Mouse (Mus musculus) midbrain, embryonic 16.5 days (tissue): ENCODE results near the gene Pcx. TPM values are rescaled to one million over a fixed set of nuclear protein-coding genes. Genes with fewer than 3 reads are reported as not detected.

Experiments
- ATAC-seq: fragments of 200-750 bp; cut with Nextera tagmentation; 2 replicates; pipeline ENCODE4 v1.8.0; 2017; ENCODE audit warnings: moderate TSS enrichment
- H3K27ac ChIP-seq: fragments of 300-500 bp; sonication (generic); 2 replicates; pipeline ENCODE4 v1.5.1; 2014; ENCODE audit warnings: mild to moderate bottlenecking, low read length, mixed read lengths
- H3K27me3 ChIP-seq: fragments of 300-500 bp; sonication (generic); 2 replicates; pipeline ENCODE4 v1.6.1; 2014; ENCODE audit warnings: low read depth, low read length, mixed read lengths; ENCODE audit not compliant: control insufficient read depth, insufficient read depth
- H3K36me3 ChIP-seq: fragments of 300-500 bp; sonication (generic); 2 replicates; pipeline ENCODE4 v1.6.1; 2014; ENCODE audit warnings: mild to moderate bottlenecking, low read length, moderate library complexity, mixed read lengths; ENCODE audit not compliant: control insufficient read depth, insufficient read depth
- H3K4me1 ChIP-seq: fragments of 300-500 bp; sonication (generic); 2 replicates; pipeline ENCODE4 v1.6.1; 2014; ENCODE audit warnings: mild to moderate bottlenecking, low read length, mixed read lengths; ENCODE audit not compliant: control insufficient read depth, insufficient read depth
- H3K4me2 ChIP-seq: fragments of 300-500 bp; sonication (generic); 2 replicates; pipeline ENCODE4 v1.6.1; 2014; ENCODE audit warnings: mild to moderate bottlenecking, low read length, mixed read lengths
- H3K4me3 ChIP-seq: fragments of 300-500 bp; sonication (generic); 2 replicates; pipeline ENCODE4 v1.5.1; 2014; ENCODE audit warnings: low read depth, mild to moderate bottlenecking, low read length, moderate library complexity, mixed read lengths
- H3K9ac ChIP-seq: fragments of 300-500 bp; sonication (generic); 2 replicates; pipeline ENCODE4 v1.6.1; 2014; ENCODE audit warnings: low read depth, low read length, mixed read lengths
- H3K9me3 ChIP-seq: fragments of 300-500 bp; sonication (generic); replicated peaks from 2 replicates; pipeline ENCODE4 v1.6.1; 2014; ENCODE audit warnings: mild to moderate bottlenecking, low read length, mixed read lengths; ENCODE audit not compliant: control insufficient read depth, poor library complexity, severe bottlenecking
- WGBS: fragments of 180-500 bp; shearing (Covaris S2); extraction: QIAGEN DNeasy Blood & Tissue Kit; methylation state at CpG from one replicate; pipeline ENCODE4 v1.1.7; 2014; 5-methylcytosine and 5-hydroxymethylcytosine counted together
- polyA plus RNA-seq: library from polyadenylated mRNA; unstranded; fragments of >200 nt; fragmentation: Nextera tagmentation; extraction: Ambion mirVana; gene quantifications from 2 replicates; pipeline ENCODE4 v1.2.1, GENCODE M21; 2015

The Pcx gene
- polyA plus RNA-seq, 1 experiment from 2014 or later, result 35.3 TPM

DNA sequence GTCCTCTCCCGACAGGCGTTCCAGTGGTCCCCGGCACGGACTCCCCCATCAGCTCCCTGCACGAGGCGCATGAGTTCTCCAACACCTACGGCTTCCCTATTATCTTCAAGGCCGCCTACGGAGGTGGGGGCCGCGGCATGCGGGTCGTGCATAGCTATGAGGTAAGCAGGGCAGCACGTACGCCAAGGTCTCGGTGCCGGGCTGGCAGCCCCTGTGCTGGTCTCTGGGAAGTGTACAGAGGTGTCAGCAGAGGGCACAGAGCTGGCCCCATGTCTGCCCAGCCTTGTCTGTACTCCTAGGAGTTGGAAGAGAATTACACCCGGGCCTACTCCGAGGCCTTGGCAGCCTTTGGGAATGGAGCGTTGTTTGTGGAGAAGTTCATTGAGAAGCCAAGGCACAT, 92.2 kb downstream of the Pcx start:
- no peak for ATAC-seq
- H3K9me3 ChIP-seq, result no peaks in the 10 kb centered on the region
- H3K27ac ChIP-seq, result no peak overlapping the region
- H3K4me2 ChIP-seq, result no peak overlapping the region
- WGBS, result 88% methylated on average over 20 of the region's 20 CpGs
- no peak overlapping the region for H3K9ac ChIP-seq
- H3K4me3 ChIP-seq, result no peak overlapping the region
- H3K4me1 ChIP-seq, result no peaks in the 10 kb centered on the region
- H3K27me3 ChIP-seq, result no peaks in the 10 kb centered on the region
- no peaks in the 10 kb centered on the region for H3K36me3 ChIP-seq

GRCm38 (mm10) chr19:4603801-4604723, 93.8 kb downstream of the Pcx start:
- H3K27me3 ChIP-seq, result no peaks in the 10 kb centered on the region
- H3K36me3 ChIP-seq, result no peaks in the 10 kb centered on the region
- H3K4me1 ChIP-seq, result no peaks in the 10 kb centered on the region
- H3K9me3 ChIP-seq, result no peaks in the 10 kb centered on the region
- H3K4me3 ChIP-seq, result no peak overlapping the region
- WGBS, result 38% methylated on average over 24 of the region's 24 CpGs
- no peak overlapping the region for H3K27ac ChIP-seq
- H3K9ac ChIP-seq, result no peak overlapping the region
- no peak overlapping the region for H3K4me2 ChIP-seq
- ATAC-seq, result no peak

- ATAC-seq, result no peak
- H3K4me2 ChIP-seq, result no peak overlapping the region
- H3K27ac ChIP-seq, result no peak overlapping the region
- no peaks in the 10 kb centered on the region for H3K36me3 ChIP-seq
- no peaks in the 10 kb centered on the region for H3K27me3 ChIP-seq
- no peaks in the 10 kb centered on the region for H3K9me3 ChIP-seq
- WGBS, result 88% methylated on average over 4 of the region's 4 CpGs
- H3K4me3 ChIP-seq, result no peak overlapping the region
- H3K4me1 ChIP-seq, result no peaks in the 10 kb centered on the region
- no peak overlapping the region for H3K9ac ChIP-seq
These were observed 95.4 kb downstream of the Pcx start for GRCm38 (mm10) chr19:4605654-4606053.

DNA sequence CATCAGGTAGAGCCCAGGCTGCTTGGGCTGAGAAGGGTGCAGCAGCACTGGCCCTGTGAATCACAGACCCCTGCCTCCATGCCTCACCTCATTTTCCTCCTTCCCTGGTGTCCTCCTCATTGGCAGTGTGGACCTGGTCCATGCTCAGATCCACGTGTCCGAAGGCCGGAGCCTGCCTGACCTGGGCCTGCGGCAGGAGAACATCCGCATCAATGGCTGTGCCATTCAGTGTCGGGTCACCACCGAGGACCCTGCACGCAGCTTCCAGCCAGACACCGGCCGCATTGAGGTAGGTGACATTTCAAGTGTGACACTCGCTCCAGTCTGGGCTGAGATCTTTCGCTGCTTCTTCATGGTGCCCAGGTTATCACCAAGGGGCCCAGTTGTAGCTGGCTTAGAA, 97.1 kb downstream of the Pcx start:
- H3K9me3 ChIP-seq, result no peaks in the 10 kb centered on the region
- WGBS, result 91% methylated on average over 12 of the region's 12 CpGs
- no peak overlapping the region for H3K4me2 ChIP-seq
- no peak for ATAC-seq
- peaks cover 10% of the 10 kb centered on the region for H3K4me1 ChIP-seq
- peaks cover 6% of the 10 kb centered on the region; the same call in 1 of the 2 replicates for H3K36me3 ChIP-seq
- no peaks in the 10 kb centered on the region for H3K27me3 ChIP-seq
- no peak overlapping the region for H3K9ac ChIP-seq
- H3K27ac ChIP-seq, result no peak overlapping the region
- no peak overlapping the region for H3K4me3 ChIP-seq

DNA sequence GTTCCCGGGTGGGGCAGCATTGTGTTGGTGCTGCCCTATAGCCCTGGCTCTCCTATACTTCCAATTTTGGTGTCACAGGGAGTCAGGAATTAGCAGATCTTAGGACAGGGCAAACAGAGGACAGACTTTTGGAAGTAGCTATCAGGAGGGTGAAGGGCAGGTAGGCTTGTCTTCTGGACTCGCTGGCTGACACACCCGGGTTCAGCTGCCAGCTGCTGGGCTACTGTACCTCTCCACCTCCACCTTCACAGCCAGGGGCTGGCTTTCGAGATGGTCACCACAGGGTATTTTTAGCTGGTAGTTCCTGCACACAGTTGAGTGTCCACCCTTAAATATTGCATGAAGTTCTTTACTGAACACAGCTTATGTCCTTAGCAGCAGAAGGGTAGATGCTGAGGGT, 98.2 kb downstream of the Pcx start:
- Histone ChIP-seq H3K9me3 (no peaks in the 10 kb centered on the region), H3K4me3 (no peak overlapping the region), H3K27me3 (no peaks in the 10 kb centered on the region), H3K4me1 (peaks cover 20% of the 10 kb centered on the region), H3K27ac (no peak overlapping the region), H3K36me3 (peaks cover 10% of the 10 kb centered on the region), H3K4me2 (no peak overlapping the region), H3K9ac (no peak overlapping the region)
- 89% methylated on average over 4 of the region's 4 CpGs for WGBS
- no peak for ATAC-seq

DNA sequence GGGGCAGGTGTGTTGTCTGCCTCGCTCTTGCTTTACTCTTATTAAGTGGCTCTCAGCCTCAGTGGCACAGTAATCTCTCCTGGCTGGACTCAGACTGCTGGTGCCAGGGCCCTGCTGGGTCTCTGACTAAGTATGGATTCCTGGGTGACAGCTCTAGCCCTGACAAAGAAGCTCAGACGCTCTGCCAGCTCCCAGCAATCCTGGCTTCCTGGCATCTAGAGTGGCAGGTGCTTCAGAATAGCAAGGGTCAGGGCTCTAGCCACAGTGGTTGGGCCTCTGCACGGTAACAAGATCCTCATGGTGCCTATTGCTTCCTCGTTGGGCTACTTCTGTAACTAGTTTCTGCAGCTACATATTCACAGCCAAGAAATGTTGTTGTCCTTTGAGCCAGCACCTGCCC, 99.8 kb downstream of the Pcx start:
- H3K36me3 ChIP-seq, result peaks cover 10% of the 10 kb centered on the region
- 55% methylated on average over 4 of the region's 4 CpGs for WGBS
- no peak overlapping the region for H3K9ac ChIP-seq
- no peak overlapping the region for H3K4me3 ChIP-seq
- no peak overlapping the region for H3K27ac ChIP-seq
- H3K4me2 ChIP-seq, result no peak overlapping the region
- H3K4me1 ChIP-seq, result peaks cover 29% of the 10 kb centered on the region
- ATAC-seq, result no peak
- no peaks in the 10 kb centered on the region for H3K27me3 ChIP-seq
- no peaks in the 10 kb centered on the region for H3K9me3 ChIP-seq

GRCm38 (mm10) chr19:4612181-4612961, 102.1 kb downstream of the Pcx start:
- H3K27me3 ChIP-seq, result no peaks in the 10 kb centered on the region
- WGBS, result 92% methylated on average over 17 of the region's 19 CpGs
- H3K9me3 ChIP-seq, result no peaks in the 10 kb centered on the region
- peak overlapping the region; percentile 15; the same call in 1 of the 2 replicates for H3K9ac ChIP-seq
- no peak overlapping the region for H3K4me3 ChIP-seq
- H3K36me3 ChIP-seq, result peaks cover 10% of the 10 kb centered on the region
- H3K4me1 ChIP-seq, result peaks cover 29% of the 10 kb centered on the region
- H3K4me2 ChIP-seq, result no peak overlapping the region; the same call in 1 of the 2 replicates
- H3K27ac ChIP-seq, result no peak overlapping the region
- ATAC-seq, result no peak

GRCm38 (mm10) chr19:4613464-4614304, 103.4 kb downstream of the Pcx start:
- Histone ChIP-seq H3K4me1 (peaks cover 29% of the 10 kb centered on the region), H3K27me3 (no peaks in the 10 kb centered on the region), H3K4me2 (peak overlapping the region; percentile 92), H3K9ac (peak overlapping the region; percentile 98), H3K9me3 (no peaks in the 10 kb centered on the region), H3K27ac (peak overlapping the region; percentile 84; the same call in 1 of the 2 replicates), H3K36me3 (peaks cover 10% of the 10 kb centered on the region), H3K4me3 (peak overlapping the region; percentile 92)
- WGBS, result 90% methylated on average over 33 of the region's 33 CpGs
- ATAC-seq, result no peak
